Mouse (Mus musculus) heart, adult 2 months (tissue): ENCODE measurements at regions not wholly inside any gene's neighbourhood (a gene's known extent, or its start where the extent isn't known, plus 50 kb on each side); places are given as distances from the start of the nearest gene placed in this dataset.
A peak's percentile ranks its signal among the peaks of the same experiment; 100 is the strongest.

Experiments
- DNase-seq, 2 experiments: peaks; one replicate each; pipeline ENCODE4 v3.0.0; 2021
- H3K27ac ChIP-seq: fragments of 200-600 bp; 2 replicates; pipeline ENCODE4 v1.8.1; 2022
- H3K27me3 ChIP-seq: fragments of 200-500 bp; 2 replicates; pipeline ENCODE4 v1.6.1; 2012; ENCODE audit warnings: mild to moderate bottlenecking, low read length, inconsistent platforms, mixed read lengths; ENCODE audit not compliant: control insufficient read depth, insufficient read depth
- H3K36me3 ChIP-seq: fragments of 200-500 bp; 2 replicates; pipeline ENCODE4 v1.6.1; 2012; ENCODE audit warnings: low read length, inconsistent platforms; ENCODE audit not compliant: control insufficient read depth, insufficient read depth
- H3K4me1 ChIP-seq: fragments of 200-500 bp; 2 replicates; pipeline ENCODE4 v1.6.1; 2011; ENCODE audit warnings: low read length; ENCODE audit not compliant: control insufficient read depth, insufficient read depth
- H3K4me3 ChIP-seq: fragments of 200-600 bp; 2 replicates; pipeline ENCODE4 v1.8.1; 2022
- H3K79me2 ChIP-seq: fragments of 200-500 bp; replicated peaks from 2 replicates; pipeline ENCODE4 v1.6.1; 2012; ENCODE audit warnings: mild to moderate bottlenecking, inconsistent platforms, low read length, moderate library complexity, mixed read lengths; ENCODE audit not compliant: control insufficient read depth, insufficient read depth
- H3K9ac ChIP-seq: fragments of 200-500 bp; 2 replicates; pipeline ENCODE4 v1.6.1; 2012; ENCODE audit warnings: low read depth, mild to moderate bottlenecking, control low read depth, inconsistent platforms, low read length, mixed read lengths
- CTCF ChIP-seq: fragments of 200-600 bp; IDR thresholded peaks from 2 replicates; pipeline ENCODE4 v1.8.1; 2022; ENCODE audit warnings: antibody characterized with exemption, mild to moderate bottlenecking, moderate library complexity
- EP300 ChIP-seq: fragments of 200-500 bp; IDR thresholded peaks from 2 replicates; pipeline ENCODE4 v1.6.1; 2011; ENCODE audit warnings: low read depth, low read length, control low read depth; ENCODE audit not compliant: insufficient read depth
- POLR2A ChIP-seq: fragments of 200-500 bp; IDR thresholded peaks from 2 replicates; pipeline ENCODE4 v1.6.1; 2011; ENCODE audit warnings: mild to moderate bottlenecking, low read depth, low read length, control low read depth; ENCODE audit not compliant: insufficient read depth
- WGBS: fragments of 180-500 bp; shearing (Covaris S2); methylation state at CpG from one replicate; pipeline ENCODE4 v1.1.7; 2018; 5-methylcytosine and 5-hydroxymethylcytosine counted together
- intact Hi-C: fragments of 180-260 bp; cut with DNase I; formaldehyde crosslinking; loops from one replicate; pipeline ENCODE4 v1.15.1; 2025

- TF ChIP-seq POLR2A (no peak), CTCF (no peak), EP300 (no peak)
Observed at GRCm38 (mm10) chr3:37845313-37846023, 121.2 kb upstream of the Gm5148 start.

DNA sequence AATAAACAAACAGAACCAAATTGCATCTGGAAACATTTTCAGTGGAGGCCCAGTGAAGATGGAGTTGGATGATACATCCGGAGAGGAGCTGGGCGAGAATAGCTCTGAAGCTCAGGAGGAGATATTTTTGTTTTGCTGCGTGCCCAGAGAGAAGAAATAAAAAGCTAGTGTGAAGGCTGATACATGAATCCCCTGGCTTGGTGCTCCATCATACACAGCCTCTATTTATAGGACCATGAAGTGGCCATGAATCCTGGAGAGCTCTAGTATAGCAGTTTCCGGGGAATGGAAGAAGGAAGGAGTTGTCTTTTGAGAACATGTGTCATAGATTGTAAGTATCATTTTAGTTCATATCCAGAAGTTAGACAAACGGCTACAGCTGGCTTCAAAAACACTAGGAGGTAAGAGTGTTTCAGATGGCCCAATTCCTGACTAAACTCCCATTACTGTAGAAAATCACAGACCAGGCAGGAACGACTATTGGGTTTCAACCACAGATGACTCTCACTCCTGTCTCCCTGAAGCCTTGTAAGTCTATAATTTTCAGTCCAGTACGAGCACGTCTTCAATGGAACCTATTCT lies 120.5 kb upstream of the Gm5148 start:
- no peaks in the 10 kb centered on the region for H3K79me2 ChIP-seq
- peaks cover 2% of the 10 kb centered on the region; the same call in 1 of the 2 replicates for H3K36me3 ChIP-seq
- no peak for TF ChIP-seq EP300
- TF ChIP-seq POLR2A: no peak
- no peak for TF ChIP-seq CTCF
- no peaks in the 10 kb centered on the region for H3K27me3 ChIP-seq
- no peak overlapping the region for H3K4me3 ChIP-seq
- intact Hi-C loops: loop anchor here (5.0 kb wide), 1 partner anchor 92 kb away; no protein-coding TSS in a partner anchor
- peaks cover 15% of the 10 kb centered on the region for H3K4me1 ChIP-seq
- H3K9ac ChIP-seq: no peak overlapping the region
- peak overlapping the region; percentile 69 for H3K27ac ChIP-seq
- peak in 1 of 2 experiments; percentile 20 for DNase-seq
- WGBS: 62% methylated on average over 8 of the region's 8 CpGs

More at GRCm38 (mm10) chr3:37845313-37846023, 121.2 kb upstream of the Gm5148 start:
- Histone ChIP-seq H3K79me2 (no peaks in the 10 kb centered on the region), H3K36me3 (peaks cover 2% of the 10 kb centered on the region; the same call in 1 of the 2 replicates), H3K27ac (peak overlapping the region; percentile 69), H3K4me3 (no peak overlapping the region), H3K4me1 (peaks cover 15% of the 10 kb centered on the region), H3K27me3 (no peaks in the 10 kb centered on the region), H3K9ac (no peak overlapping the region)
- WGBS: 43% methylated on average over 11 of the region's 11 CpGs
- peak; percentile 67 to 68 for DNase-seq
- intact Hi-C loops: loop anchor here (5.0 kb wide), 1 partner anchor 92 kb away; no protein-coding TSS in a partner anchor

GRCm38 (mm10) chr3:37842289-37842688 lies 118.0 kb upstream of the Gm5148 start:
- Histone ChIP-seq H3K27me3 (no peaks in the 10 kb centered on the region), H3K4me1 (peaks cover 15% of the 10 kb centered on the region), H3K9ac (no peak overlapping the region), H3K79me2 (no peaks in the 10 kb centered on the region), H3K27ac (peak overlapping the region; percentile 47), H3K4me3 (no peak overlapping the region), H3K36me3 (peaks cover 2% of the 10 kb centered on the region; the same call in 1 of the 2 replicates)
- intact Hi-C loops: no loop called here
- peak in 1 of 2 experiments; percentile 24 for DNase-seq
- 60% methylated on average over 7 of the region's 7 CpGs for WGBS
- no peak for TF ChIP-seq POLR2A
- TF ChIP-seq EP300: no peak
- no peak for TF ChIP-seq CTCF

DNA sequence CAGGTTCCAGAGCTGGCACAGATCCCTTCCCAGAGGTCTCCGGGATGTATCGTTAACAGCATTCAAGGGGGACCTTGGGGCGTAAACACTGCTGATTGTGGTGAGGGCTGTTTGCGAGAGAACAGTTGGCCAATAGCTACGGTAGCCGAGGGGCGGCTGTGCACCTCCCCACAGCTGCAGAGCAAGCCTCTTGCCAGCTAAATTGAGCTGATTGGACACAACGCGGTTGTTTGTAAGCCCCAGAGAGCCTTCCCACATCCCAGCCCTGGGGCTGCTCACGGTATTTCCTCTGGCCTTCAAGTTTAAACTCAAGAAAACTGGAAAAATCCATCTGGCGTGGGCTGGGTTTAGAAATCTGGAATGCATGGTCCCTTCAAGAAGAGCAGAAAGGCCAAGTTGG lies 114.6 kb upstream of the Gm5148 start:
- DNase-seq: peak; percentile 78 to 85
- H3K36me3 ChIP-seq: no peaks in the 10 kb centered on the region
- peaks cover 7% of the 10 kb centered on the region for H3K4me1 ChIP-seq
- WGBS: 79% methylated on average over 11 of the region's 11 CpGs
- H3K9ac ChIP-seq: no peak overlapping the region
- no peaks in the 10 kb centered on the region for H3K79me2 ChIP-seq
- no peaks in the 10 kb centered on the region for H3K27me3 ChIP-seq
- TF ChIP-seq EP300 (peak; percentile 43; the same call in 1 of the 2 replicates), CTCF (no peak), POLR2A (0 out of 2 replicates have a peak, but pooled peaks have one; percentile 36)
- H3K4me3 ChIP-seq: no peak overlapping the region
- H3K27ac ChIP-seq: peak overlapping the region; percentile 71
- intact Hi-C loops: loop anchor here (5.0 kb wide), 2 partner anchors 38 to 197 kb away; no protein-coding TSS in a partner anchor

DNA sequence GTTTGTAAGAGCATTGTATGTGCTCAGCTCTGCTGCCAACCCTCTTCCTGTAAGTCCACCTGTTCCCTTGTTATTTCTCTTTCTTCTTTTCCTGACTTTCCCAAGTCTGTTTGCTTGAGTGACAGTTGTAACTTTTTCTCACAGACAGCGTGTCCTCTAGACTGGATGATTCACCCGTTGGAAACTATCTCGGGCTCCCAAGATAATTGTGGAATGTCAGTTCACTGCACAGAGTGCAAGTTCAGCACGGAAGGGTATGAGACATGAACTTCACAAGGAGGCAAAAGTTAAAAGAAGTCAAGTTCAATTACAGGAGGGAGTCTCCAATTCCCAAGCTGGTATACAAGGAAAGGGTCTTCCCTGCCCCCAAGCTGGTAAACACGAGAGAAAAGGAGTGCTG lies 112.5 kb upstream of the Gm5148 start:
- H3K4me3 ChIP-seq: no peak overlapping the region
- WGBS: 16% methylated on average over 5 of the region's 5 CpGs
- DNase-seq: peak in 1 of 2 experiments; percentile 53
- H3K4me1 ChIP-seq: peaks cover 7% of the 10 kb centered on the region
- no peaks in the 10 kb centered on the region for H3K79me2 ChIP-seq
- H3K27ac ChIP-seq: peak overlapping the region; percentile 15
- no peaks in the 10 kb centered on the region for H3K27me3 ChIP-seq
- intact Hi-C loops: loop anchor here (5.0 kb wide), 2 partner anchors 41 to 194 kb away; no protein-coding TSS in a partner anchor
- H3K9ac ChIP-seq: no peak overlapping the region
- TF ChIP-seq CTCF (no peak), POLR2A (no peak), EP300 (no peak)
- H3K36me3 ChIP-seq: no peaks in the 10 kb centered on the region

DNA sequence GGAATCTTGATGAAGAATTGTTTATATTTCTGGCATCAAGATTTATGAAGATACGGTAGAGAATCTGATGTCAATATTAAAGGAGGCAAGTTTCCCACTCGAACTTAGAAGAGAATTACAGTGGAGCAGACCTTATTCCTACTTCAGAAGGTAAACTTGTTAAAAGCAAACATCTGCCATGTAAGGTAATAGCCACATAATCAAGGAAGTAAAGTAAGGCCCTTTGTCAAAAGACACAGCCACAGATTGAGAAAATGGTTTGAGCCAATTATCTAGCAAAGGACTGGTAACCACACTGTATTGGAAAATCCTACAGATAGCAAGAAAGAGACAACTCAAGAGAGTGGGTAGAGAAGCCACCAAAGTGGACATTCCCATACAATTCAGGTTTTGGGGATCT lies 111.4 kb upstream of the Gm5148 start:
- WGBS: 92% methylated on average over 2 of the region's 2 CpGs
- intact Hi-C loops: loop anchor here (5.0 kb wide), 2 partner anchors 42 to 193 kb away; no protein-coding TSS in a partner anchor
- peak overlapping the region; percentile 11 for H3K27ac ChIP-seq
- H3K4me3 ChIP-seq: no peak overlapping the region
- DNase-seq: no peak
- TF ChIP-seq CTCF (no peak), POLR2A (no peak), EP300 (no peak)
- H3K79me2 ChIP-seq: no peaks in the 10 kb centered on the region
- no peak overlapping the region for H3K9ac ChIP-seq
- H3K36me3 ChIP-seq: no peaks in the 10 kb centered on the region
- H3K4me1 ChIP-seq: peaks cover 7% of the 10 kb centered on the region
- no peaks in the 10 kb centered on the region for H3K27me3 ChIP-seq
